Mouse (Mus musculus): ENCODE results near the gene AC140267.1. TPM values are rescaled to one million over a fixed set of nuclear protein-coding genes. Genes with fewer than 3 reads are reported as not detected.

AC140267.1 gene
- total and polyA plus RNA-seq, 3 experiments = 6.8 to 20.2 TPM; not detected in 1

- peak; percentile 92 for DNase-seq
Observed at GRCm38 (mm10) chr15:80263610-80264575, 28.3 kb downstream of the AC140267.1 start, which contains the start of gene Rps19bp1. Gene Rps19bp1 (minus strand): TSS chr15:80264315.

GRCm38 (mm10) chr15:80266281-80266680, 30.6 kb downstream of the AC140267.1 start:
- DNase-seq = peak; percentile 75

DNA sequence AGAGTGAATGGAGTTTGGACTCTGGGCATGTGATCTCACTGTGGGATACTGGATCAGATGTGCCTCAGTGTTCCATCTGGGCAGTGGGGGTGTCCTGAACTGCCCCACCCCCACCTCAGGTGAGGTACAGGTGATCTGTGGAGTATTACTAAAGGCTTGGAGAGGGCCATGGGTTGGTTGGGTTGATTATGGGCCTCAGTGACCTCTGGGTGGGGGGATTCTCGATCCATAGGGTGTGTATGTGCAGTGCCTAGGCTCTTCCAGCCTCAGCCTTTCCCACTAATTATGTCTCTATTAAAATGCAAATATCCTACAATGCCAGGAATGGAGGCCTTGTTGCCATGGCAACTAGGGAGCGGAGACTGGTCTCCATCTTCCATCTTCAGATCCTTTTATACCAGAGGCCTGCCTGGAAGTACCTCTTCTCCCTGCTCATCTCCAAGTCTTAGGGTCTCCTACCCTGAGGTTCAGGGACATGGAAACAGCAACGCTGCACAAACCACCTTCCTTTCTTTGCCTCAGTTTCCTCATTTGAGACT, 36.3 kb downstream of the AC140267.1 start:
- no peak for DNase-seq

DNA sequence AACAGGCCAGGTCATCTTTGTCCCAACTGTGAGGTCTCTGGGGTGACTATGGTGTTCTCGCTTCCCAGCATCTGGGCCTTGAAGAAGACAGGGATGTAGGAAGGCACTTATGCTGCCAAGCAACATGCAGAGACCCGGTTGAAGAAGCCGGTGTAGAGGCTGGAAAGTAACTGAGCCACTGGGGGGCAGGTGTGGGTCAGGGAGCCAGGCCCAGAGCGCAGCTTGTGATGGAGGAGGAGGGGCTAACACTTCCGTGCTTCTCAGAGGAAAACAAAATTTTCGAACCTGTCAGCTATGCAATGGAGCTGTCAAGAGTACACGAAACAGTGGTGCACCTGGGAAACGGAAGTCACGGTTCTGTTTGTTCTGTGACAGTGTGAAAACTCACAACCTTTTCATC, 41.5 kb downstream of the AC140267.1 start:
- DNase-seq = no peak

GRCm38 (mm10) chr15:80277625-80278024, 42.0 kb downstream of the AC140267.1 start:
- DNase-seq = peak; percentile 28

DNA sequence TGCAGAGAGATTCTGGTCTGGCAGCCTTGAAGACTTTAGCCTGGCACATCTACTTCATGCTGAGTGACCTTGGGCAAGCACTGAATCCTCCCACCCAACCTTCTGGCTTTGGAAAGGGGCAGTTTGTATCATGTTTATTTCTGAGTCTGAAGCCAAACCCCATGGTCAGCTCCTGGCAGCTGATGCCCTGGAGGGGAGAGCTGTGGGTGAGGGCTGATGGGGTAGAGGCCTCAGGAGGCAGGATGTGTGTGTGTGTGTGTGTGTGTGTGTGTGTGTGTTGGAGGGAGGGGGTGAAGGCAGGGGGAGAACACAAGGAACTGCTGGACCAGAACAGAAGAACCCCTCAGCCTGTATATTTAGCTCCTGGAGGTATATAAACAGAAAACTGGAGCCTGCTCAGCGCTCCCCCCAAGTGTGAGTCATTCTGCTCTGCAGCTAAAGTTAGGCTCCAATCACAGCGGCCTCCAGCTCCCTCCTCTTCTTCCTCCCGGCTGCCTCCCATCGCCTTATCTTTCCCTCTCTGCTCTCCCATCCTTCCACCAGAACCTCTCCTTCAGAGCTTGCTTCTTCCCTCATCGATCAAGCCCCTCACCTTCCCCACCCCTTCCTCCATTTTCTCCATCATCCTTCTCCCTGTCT, 42.6 kb downstream of the AC140267.1 start:
- no peak for DNase-seq

GRCm38 (mm10) chr15:80279053-80279452, 43.4 kb downstream of the AC140267.1 start:
- DNase-seq = no peak

- DNase-seq = no peak
Observed at GRCm38 (mm10) chr15:80280646-80281045, 45.0 kb downstream of the AC140267.1 start.

Other genes with a start within 250 kb of the AC140267.1 start
- gene Pdgfb, start 220.9 kb upstream of the AC140267.1 start, total RNA-seq (2021) = 10 to 100 TPM; 30.3 to 54.0 TPM
- 63.3 and 63.8 TPM in 2 replicates for gene Pdgfb, start 220.9 kb upstream of the AC140267.1 start, polyA plus RNA-seq (2012; rRNA removed)
- gene Syngr1, start 144.5 kb upstream of the AC140267.1 start, total RNA-seq (2021) = 10 to 100 TPM; 24.4 to 47.8 TPM
- gene Syngr1, start 144.5 kb upstream of the AC140267.1 start, polyA plus RNA-seq (2012; rRNA removed) = 86.9 and 119 TPM in 2 replicates
- gene Rpl3, start 144.0 kb upstream of the AC140267.1 start, total RNA-seq (2021) = 100 to 1,000 TPM; 376 to 618 TPM
- gene Rpl3, start 144.0 kb upstream of the AC140267.1 start, polyA plus RNA-seq (2012; rRNA removed) = 500 and 520 TPM in 2 replicates
- gene Tab1, start 102.7 kb upstream of the AC140267.1 start, total RNA-seq (2021) = 10 to 100 TPM; 11.4 to 23.2 TPM
- 19.6 and 23.4 TPM in 2 replicates for gene Tab1, start 102.7 kb upstream of the AC140267.1 start, polyA plus RNA-seq (2012; rRNA removed)
- gene Mgat3, start 62.1 kb upstream of the AC140267.1 start, total RNA-seq (2021) = 10 to 100 TPM in 1 of 2 experiments, 1 to 10 TPM in 1; 7.6 to 12.4 TPM
- gene Mgat3, start 62.1 kb upstream of the AC140267.1 start, polyA plus RNA-seq (2012; rRNA removed) = 8.1 and 8.2 TPM in 2 replicates
- gene Mief1, start 1.8 kb upstream of the AC140267.1 start, total RNA-seq (2021) = 10 to 100 TPM; 38.7 to 47.7 TPM
- 17.1 and 17.8 TPM in 2 replicates for gene Mief1, start 1.8 kb upstream of the AC140267.1 start, polyA plus RNA-seq (2012; rRNA removed)
- 100 to 1,000 TPM; 144 to 366 TPM for gene Atf4, start 19.3 kb downstream of the AC140267.1 start, total RNA-seq (2021)
- 159 and 166 TPM in 2 replicates for gene Atf4, start 19.3 kb downstream of the AC140267.1 start, polyA plus RNA-seq (2012; rRNA removed)
- 10 to 100 TPM; 41.8 to 45.8 TPM for gene Rps19bp1, start 28.5 kb downstream of the AC140267.1 start, total RNA-seq (2021)
- gene Rps19bp1, start 28.5 kb downstream of the AC140267.1 start, polyA plus RNA-seq (2012; rRNA removed) = 20.0 and 21.3 TPM in 2 replicates
- gene Cacna1i, start 51.4 kb downstream of the AC140267.1 start, total RNA-seq (2021) = 1 to 10 TPM in 1 of 2 experiments, under 1 TPM in 1; 0.46 to 1.1 TPM
- 0.81 and 0.85 TPM in 2 replicates for gene Cacna1i, start 51.4 kb downstream of the AC140267.1 start, polyA plus RNA-seq (2012; rRNA removed)

Data from adrenal gland, adult 2 months (tissue).